In the genomic region with DNA sequence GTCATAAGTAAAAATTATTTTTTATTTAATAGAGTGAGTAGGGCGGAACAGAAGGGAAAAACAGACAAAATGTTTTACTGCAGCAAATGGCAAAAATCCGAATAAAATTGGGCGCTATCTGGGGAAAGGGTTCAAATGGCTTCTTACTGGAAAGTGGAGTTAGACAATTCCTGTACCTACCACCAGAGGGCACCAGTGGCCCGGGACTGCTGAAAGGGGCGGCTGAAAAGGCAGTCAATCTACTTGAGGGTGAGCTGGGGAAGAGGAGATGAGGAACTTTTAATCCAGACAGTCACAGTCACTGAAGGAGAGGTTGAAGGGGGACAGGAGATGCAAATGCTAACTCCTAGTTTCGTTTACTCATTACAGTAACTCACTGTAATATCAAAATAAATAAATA, we compare ENCODE assay signal across 9 mouse cellular contexts. TPM values are rescaled to one million over a fixed set of nuclear protein-coding genes. Genes with fewer than 3 reads are reported as not detected.
DNase-seq lines count a peak whose midpoint lies in the region; ATAC-seq and TF ChIP-seq lines count a peak whose summit lies in the region.
"Had no signal": no experiment of that assay in that cellular context is flagged by ENCODE, and none has a peak within 500 bp of the region (broad histone marks: within the 10 kb centered on the region; RNA-seq: fewer than 3 reads in every experiment).

No protein-coding gene starts in this region.

- no peak overlapping the region for H3K4me3 ChIP-seq in CH12.LX (replicated peaks in 1 of 3; ENCODE audit: low read depth in 2 of 3, low read length in 2 of 3, poor library complexity in 1 of 3)
- H3K4me3 ChIP-seq in layer of hippocampus, adult 2 months = no peak overlapping the region
- H3K4me3 ChIP-seq in megakaryocyte, embryonic 14.5 days (replicated peaks) = peak overlapping the region; percentile 28
- H3K4me3 ChIP-seq: limb, embryonic 15.5 days had no signal

- H3K27me3 ChIP-seq in CH12.LX (replicated peaks) = no peaks in the 10 kb centered on the region
- H3K27me3 ChIP-seq in megakaryocyte, embryonic 14.5 days (replicated peaks) = no peaks in the 10 kb centered on the region
- H3K27me3 ChIP-seq: limb, embryonic 15.5 days had no signal

- in situ Hi-C loops in CH12.LX (cut with MboI; ENCODE audit: low pct_ligation_motif_present, low pct_unique_long_range_greater_than_20kb, low sequenced_read_pairs) = no loop called here

- TF ChIP-seq CTCF in CH12.LX (conservative IDR thresholded peaks at IDR 0.05 in 1 of 2, IDR thresholded peaks at IDR 0.05 in 1 of 2; ENCODE audit: low read depth in 2 of 2, low read length in 2 of 2) = peak; percentile 98 to 99
- TF ChIP-seq CTCF in layer of hippocampus, adult 2 months (conservative IDR thresholded peaks at IDR 0.05) = peak; percentile 97

- no peak overlapping the region for H3K9ac ChIP-seq in CH12.LX (ENCODE audit: insufficient read depth, low read depth)
- H3K9ac ChIP-seq: limb, embryonic 15.5 days had no signal

- peaks cover 3 to 36% of the 10 kb centered on the region in 2 experiments for H3K36me3 ChIP-seq in CH12.LX (replicated peaks in 1 of 2; ENCODE audit: control insufficient read depth in 1 of 2, insufficient read depth in 1 of 2, low read length in 1 of 2)
- H3K36me3 ChIP-seq in megakaryocyte, embryonic 14.5 days (replicated peaks; ENCODE audit: low read length) = peaks cover under 1% of the 10 kb centered on the region
- H3K36me3 ChIP-seq: limb, embryonic 15.5 days had no signal

- no peak overlapping the region for H3K27ac ChIP-seq in CH12.LX (ENCODE audit: insufficient read depth, low read depth)
- no peak overlapping the region for H3K27ac ChIP-seq in layer of hippocampus, adult 2 months
- H3K27ac ChIP-seq: limb, embryonic 15.5 days had no signal

- 0 out of 2 replicates have a peak, but pooled peaks have one; percentile 18 for TF ChIP-seq POLR2A in CH12.LX (IDR thresholded peaks at IDR 0.05; ENCODE audit: low read depth, low read length)

- H3K79me2 ChIP-seq in CH12.LX (replicated peaks; ENCODE audit: control insufficient read depth, extremely low read depth, insufficient read depth, poor library complexity, severe bottlenecking) = peaks cover 21% of the 10 kb centered on the region

- no peaks in the 10 kb centered on the region for H3K9me3 ChIP-seq in CH12.LX (replicated peaks; ENCODE audit: low read length)
- H3K9me3 ChIP-seq in megakaryocyte, embryonic 14.5 days = no peaks in the 10 kb centered on the region

- TF ChIP-seq EP300 in CH12.LX (IDR thresholded peaks at IDR 0.05; ENCODE audit: low read length) = peak; percentile 6; the same call in 1 of the 2 replicates

- peak; percentile 53 for DNase-seq in cerebellum, adult 11 months
- DNase-seq in CH12.LX (ENCODE audit: extremely low read depth) = peak; percentile 92
- peak; percentile 29 for DNase-seq in c-Kit-negative CD71-positive TER-119-positive erythroid progenitor cells, embryonic 14.5 days (ENCODE audit: low read depth, low spot score)
- DNase-seq in gastrocnemius, adult 18-20 months (ENCODE audit: low spot score) = peak; percentile 79
- DNase-seq in layer of hippocampus, adult 2 months (ENCODE audit: low spot score in 2 of 2) = peak; percentile 70 to 85
- DNase-seq in spleen, postnatal 10 days (ENCODE audit: low spot score in 2 of 2) = peak; percentile 61 to 84

- dilution Hi-C loops in CH12.LX (cut with MboI; ENCODE audit: extremely low pct_ligation_motif_present, extremely low pct_unique_long_range_greater_than_20kb, low sequenced_read_pairs) = no loop called here

- H3K4me1 ChIP-seq in CH12.LX (ENCODE audit: control insufficient read depth in 1 of 2, insufficient read depth in 2 of 2) = peaks cover 18 to 39% of the 10 kb centered on the region in 2 experiments
- H3K4me1 ChIP-seq in megakaryocyte, embryonic 14.5 days = peaks cover 37% of the 10 kb centered on the region

- no peak overlapping the region for H3K4me2 ChIP-seq in CH12.LX (ENCODE audit: insufficient read depth, low read depth, poor library complexity, severe bottlenecking)
- H3K4me2 ChIP-seq: limb, embryonic 15.5 days had no signal

- no peak for ATAC-seq in cerebellum, adult (ENCODE audit: insufficient number of reproducible peaks, low FRiP score, low TSS enrichment)

- TF ChIP-seq RAD21 in CH12.LX (IDR thresholded peaks at IDR 0.05; ENCODE audit: low read depth, low read length) = no peak; the same call in none of the 2 replicates

TF ChIP-seq in CH12.LX, 34 proteins besides CTCF, POLR2A, EP300 and RAD21:
- TF ChIP-seq JUN (IDR thresholded peaks at IDR 0.05; ENCODE audit: insufficient read depth, low read depth, low read length) (no peak), ZC3H11A (IDR thresholded peaks at IDR 0.05; ENCODE audit: low read depth, low read length) (peak; percentile 97), SMC3 (IDR thresholded peaks at IDR 0.05; ENCODE audit: low read depth, low read length) (peak; percentile 99), TBP (conservative IDR thresholded peaks at IDR 0.05; ENCODE audit: low read depth, low read length) (0 out of 2 replicates have a peak, but pooled peaks have one; percentile 32), IRF4 (IDR thresholded peaks at IDR 0.05; ENCODE audit: low read depth, low read length) (peak; percentile 74)

RNA-seq across cellular contexts. Expression of gene Ppa2, which starts 4.6 kb away (rescaled TPM):
- total RNA-seq in CH12.LX (2012; rRNA removed) (129 and 132 TPM in 2 replicates), CH12.LX (2014; rRNA removed) (119 and 145 TPM in 2 replicates)
- 98.3 and 101 TPM in 2 replicates for polyA plus RNA-seq in CH12.LX (2012; ENCODE audit: insufficient read length, low read depth)
- 10 to 100 TPM; 51.3 to 55.5 TPM for total RNA-seq in gastrocnemius, adult 18-20 months (2021)
- total RNA-seq in layer of hippocampus, adult 2 months (2021) = 10 to 100 TPM; 46.1 to 47.4 TPM
- polyA plus RNA-seq in megakaryocyte, embryonic 14.5 days (2012; ENCODE audit: insufficient read depth, low replicate concordance) = 11.2 and 18.5 TPM in 2 replicates

Comparison
In these comparisons a context has a peak if more than half of its experiments do, and no peak if none do; other contexts are left out.
1. DNase-seq: peak in every context shown above with its lines; median percentile 92 in CH12.LX; 79 in gastrocnemius, adult 18-20 months; 78 in layer of hippocampus, adult 2 months; 72 in spleen, postnatal 10 days; 53 in cerebellum, adult 11 months; 29 in c-Kit-negative CD71-positive TER-119-positive erythroid progenitor cells, embryonic 14.5 days.